Mouse (Mus musculus) ES-E14 (cell line): Measurements from ENCODE around the gene 2810021J22Rik. TPM values are rescaled to one million over a fixed set of nuclear protein-coding genes. Genes with fewer than 3 reads are reported as not detected.

ENCODE experiments used
- DNase-seq: peaks from one replicate; pipeline ENCODE4 v3.0.0-alpha.2; 2013; ENCODE audit warnings: low read depth, low spot score
- H3K27ac ChIP-seq: 2 replicates; pipeline ENCODE4 v1.5.1; 2012; ENCODE audit warnings: low read depth, mild to moderate bottlenecking, low read length, moderate library complexity, mixed read lengths; ENCODE audit not compliant: poor library complexity, insufficient read depth, severe bottlenecking
- H3K36me3 ChIP-seq: 2 replicates; pipeline ENCODE4 v1.6.1; 2012; ENCODE audit warnings: mild to moderate bottlenecking, low read length, moderate library complexity, mixed read lengths; ENCODE audit not compliant: control insufficient read depth, poor library complexity, insufficient read depth, severe bottlenecking
- H3K4me1 ChIP-seq, 2 experiments: fragments of 150-350 bp in 1 of 2; sonication (generic) in 1 of 2; 2 replicates each; pipeline ENCODE4 v1.6.1; 2012; ENCODE audit warnings: low read length in 2 of 2, mild to moderate bottlenecking in 1 of 2, mixed read lengths in 1 of 2; ENCODE audit not compliant: control insufficient read depth in 2 of 2, insufficient read depth in 2 of 2, poor library complexity in 1 of 2
- H3K4me3 ChIP-seq, 2 experiments: fragments of 150-350 bp in 1 of 2; sonication (generic) in 1 of 2; 2 replicates each; pipeline ENCODE4 v1.5.1; 2012; ENCODE audit warnings: low read length in 2 of 2, low read depth in 1 of 2, mild to moderate bottlenecking in 1 of 2, mixed read lengths in 1 of 2; ENCODE audit not compliant: insufficient read depth in 1 of 2, poor library complexity in 1 of 2, severe bottlenecking in 1 of 2
- H3K9ac ChIP-seq: 2 replicates; pipeline ENCODE4 v1.6.1; 2012; ENCODE audit warnings: low read depth, mild to moderate bottlenecking, low read length, mixed read lengths; ENCODE audit not compliant: poor library complexity, insufficient read depth, severe bottlenecking
- H3K9me3 ChIP-seq: fragments of 150-350 bp; sonication (generic); 2 replicates; pipeline ENCODE4 v1.6.1; 2012; ENCODE audit warnings: low read depth, mild to moderate bottlenecking, low read length; ENCODE audit not compliant: control insufficient read depth, insufficient read depth
- CHD2 ChIP-seq: IDR thresholded peaks from 2 replicates; pipeline ENCODE4 v1.6.1; 2014; ENCODE audit warnings: mild to moderate bottlenecking, low read depth, low read length, inconsistent platforms
- HCFC1 ChIP-seq: IDR thresholded peaks from 2 replicates; pipeline ENCODE4 v1.6.1; 2012; ENCODE audit warnings: low read length, inconsistent platforms, borderline replicate concordance; ENCODE audit not compliant: insufficient read depth
- MAFK ChIP-seq: IDR thresholded peaks from 2 replicates; pipeline ENCODE4 v1.6.1; 2014; ENCODE audit warnings: mild to moderate bottlenecking, low read depth, low read length, inconsistent platforms; ENCODE audit not compliant: insufficient read depth
- ZC3H11A ChIP-seq: IDR thresholded peaks from 2 replicates; pipeline ENCODE4 v1.6.1; 2012; ENCODE audit warnings: low read depth, mild to moderate bottlenecking, inconsistent platforms, low read length, borderline replicate concordance
- ZNF384 ChIP-seq: IDR thresholded peaks from 2 replicates; pipeline ENCODE4 v1.6.1; 2012; ENCODE audit warnings: low read depth, low read length, inconsistent platforms
- in situ Hi-C, 2 experiments: fragments of 600-800 bp; cut with MboI; formaldehyde crosslinking; loops; one replicate each; pipeline ENCODE4 v1.15.1; 2025; ENCODE audit warnings: low sequenced_read_pairs in 2 of 2, inconsistent platforms in 1 of 2; ENCODE audit not compliant: unreplicated experiment in 2 of 2
- total RNA-seq: library from RNA; depleted of rRNA; stranded (reverse); fragments of 300-350 nt; gene quantifications from 2 replicates; pipeline ENCODE4 v1.2.3, GENCODE M21; 2012; rRNA removed

Gene 2810021J22Rik
- total RNA-seq, 1 experiment: 5.7 TPM

GRCm38 (mm10) chr11:58931576-58931975, 64.6 kb downstream of the 2810021J22Rik start:
- Histone ChIP-seq H3K4me1 (peaks cover 0 to 8% of the 10 kb centered on the region in 2 experiments; a peak in 1 of 4 replicates), H3K27ac (no peak overlapping the region), H3K9ac (no peak overlapping the region), H3K4me3 (no peak overlapping the region), H3K36me3 (peaks cover 36% of the 10 kb centered on the region), H3K9me3 (no peaks in the 10 kb centered on the region)
- TF ChIP-seq ZC3H11A (no peak), HCFC1 (no peak), ZNF384 (no peak), MAFK (no peak), CHD2 (no peak)
- no peak for DNase-seq
- in situ Hi-C loops: no loop called here

Other genes with a start within 250 kb of the 2810021J22Rik start
- gene Olfr323, start 236.7 kb upstream of the 2810021J22Rik start, total RNA-seq: not detected in 2 replicates
- gene Trim58, start 226.8 kb upstream of the 2810021J22Rik start, total RNA-seq: not detected in 2 replicates
- gene Olfr322, start 208.4 kb upstream of the 2810021J22Rik start, total RNA-seq: not detected in 2 replicates
- not detected in 2 replicates for gene Olfr320, start 186.1 kb upstream of the 2810021J22Rik start, total RNA-seq
- gene Olfr319, start 168.1 kb upstream of the 2810021J22Rik start, total RNA-seq: not detected in 2 replicates
- gene Olfr318, start 143.2 kb upstream of the 2810021J22Rik start, total RNA-seq: not detected in 2 replicates
- not detected in 2 replicates for gene Olfr317, start 128.0 kb upstream of the 2810021J22Rik start, total RNA-seq
- gene Olfr316, start 114.5 kb upstream of the 2810021J22Rik start, total RNA-seq: not detected in 2 replicates
- gene Olfr315, start 94.0 kb upstream of the 2810021J22Rik start, total RNA-seq: not detected in 2 replicates
- gene Olfr314, start 84.3 kb upstream of the 2810021J22Rik start, total RNA-seq: not detected in 2 replicates
- 2.3 and 2.7 TPM in 2 replicates for gene Fam183b, start 65.3 kb upstream of the 2810021J22Rik start, total RNA-seq
- not detected in 2 replicates for gene Olfr313, start 52.2 kb upstream of the 2810021J22Rik start, total RNA-seq
- not detected in 2 replicates for gene Olfr312, start 38.0 kb upstream of the 2810021J22Rik start, total RNA-seq
- gene Olfr311, start 28.0 kb upstream of the 2810021J22Rik start, total RNA-seq: not detected in 2 replicates
- gene Gm12258, start 20.1 kb upstream of the 2810021J22Rik start, total RNA-seq: 3.7 and 4.7 TPM in 2 replicates
- gene Zfp39, start 37.0 kb downstream of the 2810021J22Rik start, total RNA-seq: 3.0 and 3.4 TPM in 2 replicates
- gene Btnl10, start 50.7 kb downstream of the 2810021J22Rik start, total RNA-seq: not detected in 2 replicates
- 104 and 115 TPM in 2 replicates for gene Rnf187, start 71.7 kb downstream of the 2810021J22Rik start, total RNA-seq
- 109 and 141 TPM in 2 replicates for gene Hist3h2ba, start 81.7 kb downstream of the 2810021J22Rik start, total RNA-seq
- 161 and 194 TPM in 2 replicates for gene Hist3h2a, start 87.5 kb downstream of the 2810021J22Rik start, total RNA-seq
- 0.40 and 0.74 TPM in 2 replicates for gene Trim17, start 87.5 kb downstream of the 2810021J22Rik start, total RNA-seq
- gene Trim11, start 110.9 kb downstream of the 2810021J22Rik start, total RNA-seq: 29.6 and 47.4 TPM in 2 replicates